Mouse (Mus musculus) limb, embryonic 10.5 days (tissue): ENCODE data around the gene Gins2. TPM values are rescaled to one million over a fixed set of nuclear protein-coding genes. Genes with fewer than 3 reads are reported as not detected.

Experiments used
- DNase-seq: peaks from one replicate; pipeline ENCODE4 v3.0.0-alpha.2; 2017; ENCODE audit warnings: low spot score
- H3K27ac ChIP-seq: fragments of 300-500 bp; sonication (generic); 2 replicates; pipeline ENCODE4 v1.5.1; 2016; ENCODE audit warnings: mild to moderate bottlenecking
- H3K27me3 ChIP-seq: fragments of 300-500 bp; sonication (generic); 2 replicates; pipeline ENCODE4 v1.6.1; 2016; ENCODE audit warnings: low read depth, mild to moderate bottlenecking; ENCODE audit not compliant: poor library complexity, severe bottlenecking
- H3K36me3 ChIP-seq: fragments of 300-500 bp; sonication (generic); 2 replicates; pipeline ENCODE4 v1.6.1; 2016; ENCODE audit warnings: mild to moderate bottlenecking, moderate library complexity
- H3K4me1 ChIP-seq: fragments of 300-500 bp; sonication (generic); 2 replicates; pipeline ENCODE4 v1.6.1; 2016
- H3K4me3 ChIP-seq: fragments of 300-500 bp; sonication (generic); 2 replicates; pipeline ENCODE4 v1.5.1; 2016; ENCODE audit warnings: mild to moderate bottlenecking, moderate library complexity
- H3K9me3 ChIP-seq: fragments of 300-500 bp; sonication (generic); replicated peaks from 2 replicates; pipeline ENCODE4 v1.6.1; 2016; ENCODE audit warnings: mild to moderate bottlenecking
- WGBS: fragments of 180-500 bp; shearing (Covaris S2); methylation state at CpG from one replicate; pipeline ENCODE4 v1.1.7; 2016; 5-methylcytosine and 5-hydroxymethylcytosine counted together
- polyA plus RNA-seq: library from polyadenylated mRNA; unstranded; fragments of >200 nt; fragmentation: Nextera tagmentation; extraction: Ambion mirVana; gene quantifications from 2 replicates; pipeline ENCODE4 v1.2.1, GENCODE M21; 2016

Gins2 gene
- polyA plus RNA-seq, 1 experiment from 2014 or later: 153 TPM

- DNase-seq: no peak
- Histone ChIP-seq H3K4me1 (peaks cover 25% of the 10 kb centered on the region), H3K27ac (no peak overlapping the region), H3K4me3 (no peak overlapping the region), H3K9me3 (no peaks in the 10 kb centered on the region), H3K36me3 (no peaks in the 10 kb centered on the region), H3K27me3 (peaks cover 24% of the 10 kb centered on the region)
- 88% methylated on average over 5 of the region's 5 CpGs for WGBS
Measured at GRCm38 (mm10) chr8:120594571-120594970, 5.5 kb upstream of the Gins2 start.

GRCm38 (mm10) chr8:120591587-120592292 lies 2.6 kb upstream of the Gins2 start:
- WGBS: 81% methylated on average over 10 of the region's 10 CpGs
- no peak overlapping the region for H3K27ac ChIP-seq
- peaks cover 38% of the 10 kb centered on the region for H3K4me1 ChIP-seq
- peaks cover 5% of the 10 kb centered on the region; the same call in 1 of the 2 replicates for H3K27me3 ChIP-seq
- H3K36me3 ChIP-seq: peaks cover 10% of the 10 kb centered on the region
- H3K9me3 ChIP-seq: no peaks in the 10 kb centered on the region
- no peak overlapping the region for H3K4me3 ChIP-seq
- no peak for DNase-seq

GRCm38 (mm10) chr8:120589921-120590320 lies 817 bp upstream of the Gins2 start:
- no peaks in the 10 kb centered on the region for H3K27me3 ChIP-seq
- H3K4me1 ChIP-seq: peaks cover 40% of the 10 kb centered on the region
- no peak for DNase-seq
- peaks cover 26% of the 10 kb centered on the region for H3K36me3 ChIP-seq
- H3K27ac ChIP-seq: peak overlapping the region; percentile 70
- H3K4me3 ChIP-seq: peak overlapping the region; percentile 91
- no peaks in the 10 kb centered on the region for H3K9me3 ChIP-seq
- 57% methylated on average over 2 of the region's 2 CpGs for WGBS

- H3K27me3 ChIP-seq: no peaks in the 10 kb centered on the region
- WGBS: 93% methylated on average over 10 of the region's 10 CpGs
Measured at GRCm38 (mm10) chr8:120585521-120585920, 3.6 kb downstream of the Gins2 start.

GRCm38 (mm10) chr8:120581811-120582210 lies 7.3 kb downstream of the Gins2 start:
- no peak for DNase-seq
- Histone ChIP-seq H3K27me3 (no peaks in the 10 kb centered on the region), H3K4me3 (no peak overlapping the region), H3K36me3 (peaks cover 95% of the 10 kb centered on the region), H3K4me1 (peaks cover 9% of the 10 kb centered on the region), H3K27ac (no peak overlapping the region), H3K9me3 (no peaks in the 10 kb centered on the region)
- 93% methylated on average over 8 of the region's 8 CpGs for WGBS

More at GRCm38 (mm10) chr8:120585521-120585920, 3.6 kb downstream of the Gins2 start:
- Histone ChIP-seq H3K9me3 (no peaks in the 10 kb centered on the region), H3K27ac (no peak overlapping the region), H3K4me1 (peaks cover 33% of the 10 kb centered on the region), H3K36me3 (peaks cover 67% of the 10 kb centered on the region), H3K4me3 (no peak overlapping the region)
- no peak for DNase-seq

GRCm38 (mm10) chr8:120581329-120581728 lies 7.8 kb downstream of the Gins2 start:
- H3K27ac ChIP-seq: no peak overlapping the region
- 93% methylated on average over 12 of the region's 12 CpGs for WGBS

GRCm38 (mm10) chr8:120580336-120581000 lies 8.6 kb downstream of the Gins2 start:
- WGBS: 94% methylated on average over 8 of the region's 8 CpGs
- no peak for DNase-seq
- no peaks in the 10 kb centered on the region for H3K27me3 ChIP-seq
- no peak overlapping the region for H3K4me3 ChIP-seq
- no peaks in the 10 kb centered on the region for H3K9me3 ChIP-seq
- peaks cover 97% of the 10 kb centered on the region for H3K36me3 ChIP-seq
- no peak overlapping the region; the same call in 1 of the 2 replicates for H3K27ac ChIP-seq
- peaks cover 18% of the 10 kb centered on the region for H3K4me1 ChIP-seq

More at GRCm38 (mm10) chr8:120581329-120581728, 7.8 kb downstream of the Gins2 start:
- peaks cover 9% of the 10 kb centered on the region for H3K4me1 ChIP-seq
- no peak overlapping the region for H3K4me3 ChIP-seq
- no peaks in the 10 kb centered on the region for H3K27me3 ChIP-seq
- H3K36me3 ChIP-seq: peaks cover 96% of the 10 kb centered on the region
- H3K9me3 ChIP-seq: no peaks in the 10 kb centered on the region
- DNase-seq: no peak

GRCm38 (mm10) chr8:120577821-120578220 lies 11.3 kb downstream of the Gins2 start:
- Histone ChIP-seq H3K4me3 (no peak overlapping the region), H3K4me1 (peaks cover 42% of the 10 kb centered on the region), H3K9me3 (no peaks in the 10 kb centered on the region), H3K36me3 (peaks cover 100% of the 10 kb centered on the region), H3K27ac (no peak overlapping the region), H3K27me3 (no peaks in the 10 kb centered on the region; the same call in 1 of the 2 replicates)
- 93% methylated on average over 17 of the region's 17 CpGs for WGBS
- no peak for DNase-seq

- Histone ChIP-seq H3K36me3 (peaks cover 100% of the 10 kb centered on the region), H3K27me3 (no peaks in the 10 kb centered on the region; the same call in 1 of the 2 replicates), H3K9me3 (no peaks in the 10 kb centered on the region), H3K27ac (peak overlapping the region; percentile 70), H3K4me1 (peaks cover 58% of the 10 kb centered on the region), H3K4me3 (no peak overlapping the region)
- DNase-seq: no peak
- WGBS: 44% methylated on average over 9 of the region's 9 CpGs
Measured at GRCm38 (mm10) chr8:120575801-120576200, 13.3 kb downstream of the Gins2 start.

GRCm38 (mm10) chr8:120574941-120575340 lies 14.2 kb downstream of the Gins2 start:
- Histone ChIP-seq H3K4me1 (peaks cover 62% of the 10 kb centered on the region), H3K27me3 (no peaks in the 10 kb centered on the region; the same call in 1 of the 2 replicates), H3K36me3 (peaks cover 99% of the 10 kb centered on the region), H3K9me3 (no peaks in the 10 kb centered on the region), H3K27ac (no peak overlapping the region), H3K4me3 (no peak overlapping the region)
- WGBS: 80% methylated on average over 19 of the region's 19 CpGs
- DNase-seq: no peak

- Histone ChIP-seq H3K9me3 (no peaks in the 10 kb centered on the region), H3K27ac (0 out of 2 replicates have a peak overlapping the region, but pooled peaks have one; percentile 6), H3K27me3 (no peaks in the 10 kb centered on the region; the same call in 1 of the 2 replicates), H3K4me1 (peaks cover 72% of the 10 kb centered on the region), H3K36me3 (peaks cover 99% of the 10 kb centered on the region), H3K4me3 (no peak overlapping the region)
- WGBS: 82% methylated on average over 11 of the region's 11 CpGs
- no peak for DNase-seq
Measured at GRCm38 (mm10) chr8:120573866-120574265, 15.2 kb downstream of the Gins2 start.

- Histone ChIP-seq H3K27me3 (no peaks in the 10 kb centered on the region; the same call in 1 of the 2 replicates), H3K27ac (no peak overlapping the region), H3K36me3 (peaks cover 99% of the 10 kb centered on the region), H3K4me1 (peaks cover 76% of the 10 kb centered on the region), H3K9me3 (no peaks in the 10 kb centered on the region), H3K4me3 (no peak overlapping the region)
- DNase-seq: no peak
- WGBS: 90% methylated on average over 21 of the region's 21 CpGs
Measured at GRCm38 (mm10) chr8:120572534-120572933, 16.6 kb downstream of the Gins2 start.

GRCm38 (mm10) chr8:120571561-120571960 lies 17.5 kb downstream of the Gins2 start:
- H3K4me1 ChIP-seq: peaks cover 82% of the 10 kb centered on the region
- 0 out of 2 replicates have a peak overlapping the region, but pooled peaks have one; percentile 15 for H3K27ac ChIP-seq

More at GRCm38 (mm10) chr8:120571561-120571960, 17.5 kb downstream of the Gins2 start:
- peaks cover 99% of the 10 kb centered on the region for H3K36me3 ChIP-seq
- WGBS: 90% methylated on average over 8 of the region's 8 CpGs
- no peaks in the 10 kb centered on the region; the same call in 1 of the 2 replicates for H3K27me3 ChIP-seq
- H3K9me3 ChIP-seq: no peaks in the 10 kb centered on the region
- DNase-seq: no peak
- H3K4me3 ChIP-seq: no peak overlapping the region
